ENCODE assay signal across 13 mouse cellular contexts in genomic region chr9:121029786-121030185, GRCm38 (mm10).
DNase-seq lines count a peak whose midpoint lies in the region; TF ChIP-seq lines count a peak whose summit lies in the region.
"Had no signal": no experiment of that assay in that cellular context is flagged by ENCODE, and none has a peak within 500 bp of the region (broad histone marks: within the 10 kb centered on the region; RNA-seq: fewer than 3 reads in every experiment).

No protein-coding gene starts in this region.

- DNase-seq in adrenal gland, adult (ENCODE audit: inconsistent age in 2 of 2, low spot score in 1 of 2): peak; percentile 72 to 80
- DNase-seq in adrenal gland, postnatal 4 days (ENCODE audit: low spot score in 2 of 2): no peak
- DNase-seq in layer of hippocampus, adult 2 months (ENCODE audit: low spot score in 2 of 2): no peak
- no peak for DNase-seq in layer of hippocampus, postnatal 25 days (ENCODE audit: extremely low spot score in 1 of 2, low spot score in 1 of 2)
- DNase-seq in right cerebral cortex, adult 18-20 months: peak; percentile 23
- no peak for DNase-seq in right cerebral cortex, postnatal 4 days
- DNase-seq in thymus, postnatal 14 days: peak; percentile 54
- DNase-seq in lung, adult 2 months: no peak
- DNase-seq: cerebellum, adult 11-12 months; heart, postnatal 14 days; kidney, adult 8-10 months; right cerebral cortex, postnatal 25 days had no signal

- TF ChIP-seq POLR2A in lung, adult 2 months (IDR thresholded peaks at IDR 0.05; ENCODE audit: borderline replicate concordance, extremely low read depth, low read depth, low read length): no peak

- no peak overlapping the region for H3K4me3 ChIP-seq in layer of hippocampus, adult 2 months
- H3K4me3 ChIP-seq in lung, adult 2 months (replicated peaks; ENCODE audit: extremely low read depth, low read depth, low read length): no peak overlapping the region
- H3K4me3 ChIP-seq: erythroblast, embryonic 14.5 days had no signal

- 0 out of 2 replicates have a peak, but pooled peaks have one; percentile 6 for TF ChIP-seq CTCF in layer of hippocampus, adult 2 months (conservative IDR thresholded peaks at IDR 0.05)
- TF ChIP-seq CTCF in lung, adult 2 months (IDR thresholded peaks at IDR 0.05; ENCODE audit: insufficient read depth, low read length): no peak

- no peaks in the 10 kb centered on the region for H3K4me1 ChIP-seq in lung, adult 2 months (ENCODE audit: control insufficient read depth, insufficient read depth, low read length)

- H3K27ac ChIP-seq in layer of hippocampus, adult 2 months: no peak overlapping the region

- 67% methylated on average over 9 of the region's 9 CpGs for WGBS in lung, adult 2 months

Comparison
In these comparisons a context has a peak if more than half of its experiments do, and no peak if none do; other contexts are left out.
1. DNase-seq: peak in adrenal gland, adult (2 of 2), right cerebral cortex, adult 18-20 months (single experiment) and thymus, postnatal 14 days (single experiment); none in adrenal gland, postnatal 4 days (0 of 2), layer of hippocampus, adult 2 months (0 of 2), layer of hippocampus, postnatal 25 days (0 of 2), right cerebral cortex, postnatal 4 days (single experiment) and lung, adult 2 months (single experiment).